Mouse (Mus musculus) urinary bladder, postnatal 14 days (tissue): Measurements from ENCODE around the gene Shld2.

Experiments used
- DNase-seq: peaks from one replicate; pipeline ENCODE4 v3.0.0; 2021; ENCODE audit warnings: low spot score

Gene Shld2

DNA sequence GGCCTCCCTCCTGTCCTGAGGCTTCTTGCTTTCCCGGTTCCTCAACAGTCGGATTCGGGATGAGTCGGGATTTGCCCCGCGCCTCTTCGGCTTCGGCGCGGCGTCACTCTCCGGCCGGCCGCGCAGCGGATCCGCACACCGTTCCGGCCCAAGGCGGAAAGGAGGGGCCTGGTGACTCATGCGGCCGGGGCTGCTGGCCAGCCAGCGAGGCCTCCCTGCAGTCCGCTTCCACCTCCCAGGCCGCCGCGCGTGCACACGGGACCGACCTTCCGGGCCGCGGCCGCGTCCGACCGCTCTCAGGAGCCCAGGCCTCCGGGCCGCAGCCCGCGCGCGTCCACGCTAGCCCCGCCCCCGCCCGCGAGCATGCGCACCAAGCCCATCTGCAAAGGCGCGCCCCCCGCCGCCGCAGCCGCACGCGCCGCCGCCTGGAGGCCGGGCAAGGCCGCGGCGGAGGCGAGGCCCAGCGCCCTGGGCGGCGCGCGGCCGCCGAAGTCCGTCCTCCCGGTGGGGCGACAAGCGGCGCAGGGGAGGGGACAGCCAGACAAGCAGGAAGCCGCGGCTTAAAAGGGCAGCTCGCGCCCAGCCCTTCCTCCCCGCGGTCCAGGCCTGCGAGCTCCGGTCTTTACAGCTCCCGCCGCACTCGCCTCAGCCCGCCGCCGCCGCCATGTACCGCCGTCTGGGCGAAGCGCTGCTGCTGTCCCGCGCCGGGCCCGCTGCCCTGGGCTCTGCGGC lies at the start of gene Shld2, which contains the start of gene Glud1:
Shld2 (minus strand) TSS at position 260 of the 732 bp plus-strand sequence.
Glud1 (plus strand) TSS at position 494 of the 732 bp plus-strand sequence.
- DNase-seq, result peak; percentile 96

DNA sequence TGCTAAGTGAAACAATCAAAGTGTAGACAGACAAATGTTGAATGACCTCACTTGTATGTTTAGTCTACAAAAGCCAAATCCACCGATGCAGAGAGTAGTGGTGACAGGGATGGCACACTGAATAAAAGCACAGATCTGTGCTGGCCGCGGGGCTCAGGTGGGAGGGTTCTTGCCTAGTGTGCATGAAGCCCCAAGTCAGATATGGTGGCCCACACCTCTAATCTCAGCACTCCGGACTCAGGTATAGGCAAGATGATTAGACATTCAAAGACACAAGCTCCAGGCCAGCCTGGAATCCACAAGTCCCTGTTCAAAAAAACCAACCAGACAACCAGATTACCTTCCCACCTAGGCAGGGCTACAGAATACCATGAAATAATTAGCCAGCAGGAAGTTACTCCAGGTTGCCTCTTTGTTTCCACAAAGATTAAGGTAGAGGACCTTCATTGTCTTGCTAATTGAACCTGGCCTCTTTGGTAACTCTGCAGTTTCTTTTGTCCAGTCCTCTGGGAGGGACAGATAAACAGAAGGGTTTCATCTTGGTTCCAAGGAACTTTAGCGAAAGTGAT lies 49.5 kb upstream of the Shld2 start:
- no peak for DNase-seq

GRCm38 (mm10) chr14:34357671-34358455 lies 47.6 kb upstream of the Shld2 start:
- peak; percentile 35 for DNase-seq

GRCm38 (mm10) chr14:34355301-34355700 lies 45.0 kb upstream of the Shld2 start, which contains the start of gene Fam25c:
Gene Fam25c, minus strand, starts transcription at chr14:34355433.
- no peak for DNase-seq

DNA sequence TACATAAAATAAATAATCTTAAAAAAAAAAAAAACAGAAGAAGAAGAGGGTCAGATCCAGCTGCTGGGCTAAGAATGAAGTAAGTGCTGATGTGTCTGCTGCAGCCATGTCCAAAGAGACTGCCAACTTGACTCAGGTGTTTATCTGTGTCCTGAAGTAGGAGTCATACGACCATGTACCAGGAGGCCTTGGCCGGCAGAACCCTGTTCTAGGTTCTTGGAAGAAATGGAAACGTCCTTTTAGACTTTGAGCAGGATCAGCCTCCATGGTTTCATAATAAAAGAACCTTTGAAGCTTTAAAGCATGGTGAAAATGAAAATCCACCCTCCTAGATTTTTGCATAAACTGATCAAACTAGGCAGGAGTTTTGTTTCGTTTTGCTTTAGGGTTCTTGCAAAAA lies 44.2 kb upstream of the Shld2 start:
- DNase-seq, result no peak

- DNase-seq, result no peak
These were observed 43.0 kb upstream of the Shld2 start for GRCm38 (mm10) chr14:34353326-34353725.

GRCm38 (mm10) chr14:34352523-34352922 lies 42.2 kb upstream of the Shld2 start:
- no peak for DNase-seq

DNA sequence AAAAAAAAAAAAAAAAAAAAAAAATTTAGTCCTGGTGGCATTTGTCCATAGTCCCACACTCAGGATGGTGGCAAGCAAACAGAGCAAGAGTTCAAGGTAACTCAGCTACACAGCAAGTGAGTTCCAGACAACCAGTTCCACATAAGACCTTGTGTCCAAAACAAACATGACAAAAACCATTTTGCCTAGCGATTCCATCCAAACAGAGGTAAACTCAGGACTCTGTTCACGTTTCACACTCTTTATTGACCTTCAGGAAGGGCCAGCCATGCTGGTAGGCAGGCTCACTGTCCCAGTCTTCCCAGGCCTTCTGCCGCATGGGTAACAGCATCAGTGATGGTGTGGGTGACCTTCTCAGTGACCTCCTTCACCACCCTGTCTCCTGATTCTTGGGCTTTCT lies 41.4 kb upstream of the Shld2 start:
- no peak for DNase-seq

GRCm38 (mm10) chr14:34349007-34349406 lies 38.7 kb upstream of the Shld2 start:
- peak; percentile 66 for DNase-seq

GRCm38 (mm10) chr14:34348301-34348700 lies 38.0 kb upstream of the Shld2 start:
- no peak for DNase-seq

GRCm38 (mm10) chr14:34347084-34347483 lies 36.8 kb upstream of the Shld2 start:
- no peak for DNase-seq

GRCm38 (mm10) chr14:34345771-34346566 lies 35.7 kb upstream of the Shld2 start:
- DNase-seq, result no peak

GRCm38 (mm10) chr14:34344361-34344760 lies 34.1 kb upstream of the Shld2 start:
- DNase-seq, result no peak

GRCm38 (mm10) chr14:34343078-34343477 lies 32.8 kb upstream of the Shld2 start:
- DNase-seq, result no peak

GRCm38 (mm10) chr14:34341993-34342392 lies 31.7 kb upstream of the Shld2 start:
- no peak for DNase-seq

DNA sequence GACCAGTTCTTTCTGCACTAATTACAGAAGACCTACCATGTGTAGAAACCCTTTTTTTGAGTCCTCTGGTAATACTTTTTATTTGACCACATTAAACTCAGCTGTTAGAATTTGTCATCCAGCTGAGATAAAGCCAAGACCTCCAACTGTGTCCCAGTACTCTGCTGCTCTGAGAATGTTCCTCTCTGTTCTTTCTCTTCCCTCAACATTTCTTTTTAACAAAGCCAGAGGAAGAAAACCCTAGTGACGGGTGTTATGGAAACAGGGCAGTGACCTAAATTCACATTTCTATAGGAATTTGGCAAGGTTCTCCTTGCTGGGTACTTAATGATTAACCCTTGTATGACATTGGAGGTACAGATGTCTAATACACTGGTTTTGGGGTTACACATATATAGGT lies 29.2 kb upstream of the Shld2 start:
- no peak for DNase-seq

DNA sequence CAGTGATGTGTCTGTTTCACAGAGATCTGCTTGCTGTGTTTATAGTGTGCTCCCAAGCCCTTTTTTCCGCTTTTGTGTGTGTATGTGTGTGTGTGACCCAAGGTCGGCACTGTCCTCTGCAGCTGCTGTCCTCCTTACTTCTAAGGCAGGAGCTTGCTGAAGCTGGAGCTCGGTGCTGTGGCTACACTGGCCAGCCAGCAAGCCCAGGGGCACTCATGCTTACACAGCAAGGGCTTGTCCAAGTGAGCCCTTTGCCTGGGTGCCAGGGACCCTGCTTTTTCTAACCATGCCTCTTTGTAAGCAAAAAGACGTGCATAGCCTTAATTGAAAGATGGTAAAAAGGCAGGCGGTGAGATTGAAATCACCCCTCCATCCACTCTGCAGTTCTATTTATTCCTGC lies 22.2 kb upstream of the Shld2 start:
- no peak for DNase-seq

DNA sequence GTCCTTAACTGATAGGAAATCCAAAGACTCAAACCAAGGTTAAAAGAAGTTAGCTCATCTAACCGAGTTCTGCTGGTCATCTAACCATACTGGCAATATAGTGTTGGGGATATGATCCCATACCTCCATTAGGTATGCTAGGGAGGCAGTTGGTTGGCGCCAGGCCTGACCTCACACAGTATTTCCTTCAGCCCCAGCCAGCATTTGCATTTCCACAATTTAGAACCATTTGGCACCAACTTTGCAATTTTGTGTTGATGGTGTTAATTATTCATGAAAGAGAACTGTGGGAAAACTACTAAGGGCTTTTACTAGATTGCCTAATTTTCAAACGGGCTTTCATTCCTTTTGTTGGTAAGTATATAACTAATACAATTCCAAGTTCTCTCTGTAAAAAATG lies 21.6 kb upstream of the Shld2 start:
- no peak for DNase-seq

GRCm38 (mm10) chr14:34330657-34331158 lies 20.4 kb upstream of the Shld2 start:
- no peak for DNase-seq

DNA sequence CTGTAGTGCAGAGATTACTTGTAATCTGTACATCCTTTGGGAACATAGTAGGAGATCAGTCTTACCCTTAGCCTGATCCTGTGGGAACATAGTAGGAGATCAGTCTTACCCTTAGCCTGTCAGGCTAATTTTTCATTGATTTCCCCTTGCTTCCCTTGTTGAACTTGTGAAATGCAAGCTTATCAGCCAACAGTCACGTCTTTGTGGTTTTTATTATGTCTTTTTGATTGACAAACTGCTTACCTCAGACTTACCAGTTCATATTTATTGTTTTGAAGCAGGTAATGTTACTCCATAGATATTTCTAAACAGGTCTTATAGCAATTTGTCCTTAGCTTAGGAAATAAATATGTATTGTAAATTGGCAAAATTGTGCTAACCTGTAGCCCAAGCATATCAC lies 17.3 kb upstream of the Shld2 start:
- no peak for DNase-seq

DNA sequence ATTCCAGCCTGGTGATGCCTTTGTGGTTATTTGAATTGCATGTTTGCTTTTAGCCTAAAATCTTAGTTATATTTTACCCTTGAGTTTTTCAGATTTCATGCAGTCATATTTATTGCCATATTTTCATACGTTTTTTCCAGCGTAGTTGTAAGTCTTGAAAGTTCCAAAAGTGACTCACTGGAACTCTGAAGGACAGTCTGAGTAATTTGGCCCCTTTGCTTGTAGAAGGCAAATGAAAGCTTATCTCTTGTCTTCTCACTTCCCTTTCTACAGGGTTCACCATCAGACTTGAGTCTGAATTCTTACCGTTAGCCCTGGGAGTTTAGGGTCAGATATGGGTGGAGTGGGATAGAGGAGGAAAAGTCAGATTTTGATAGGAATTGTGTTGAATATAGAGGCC lies 16.3 kb upstream of the Shld2 start:
- no peak for DNase-seq

GRCm38 (mm10) chr14:34323576-34324085 lies 13.3 kb upstream of the Shld2 start:
- no peak for DNase-seq
